Comparison of ENCODE assay signal across 8 mouse cellular contexts in genomic region chr5:125245534-125246151, GRCm38 (mm10).
DNase-seq lines count a peak whose midpoint lies in the region; ATAC-seq and TF ChIP-seq lines count a peak whose summit lies in the region.

No protein-coding gene starts in this region.

- TF ChIP-seq CTCF in testis, adult 2 months (IDR thresholded peaks at IDR 0.05; ENCODE audit: control insufficient read depth, insufficient read depth, insufficient replicate concordance, low read depth, low read length): no peak
- TF ChIP-seq CTCF in heart, adult 2 months (IDR thresholded peaks at IDR 0.05): no peak
- TF ChIP-seq CTCF in kidney, adult 2 months (conservative IDR thresholded peaks at IDR 0.05; ENCODE audit: insufficient read depth, insufficient read length, low read depth, low read length): no peak
- TF ChIP-seq CTCF in liver, postnatal 0 days (IDR thresholded peaks at IDR 0.05; ENCODE audit: low read depth): no peak

- 8% methylated on average over 27 of the region's 27 CpGs for WGBS in heart, adult 2 months
- 14% methylated on average over 27 of the region's 27 CpGs for WGBS in kidney, adult 2 months
- WGBS in liver, postnatal 0 days (ENCODE audit: insufficient replicate concordance): 7% methylated on average over 26 of the region's 27 CpGs

- TF ChIP-seq EP300 in heart, adult 2 months (IDR thresholded peaks at IDR 0.05; ENCODE audit: insufficient read depth, low read depth, low read length): no peak
- no peak for TF ChIP-seq EP300 in liver, postnatal 0 days (IDR thresholded peaks at IDR 0.05; ENCODE audit: low read depth)

- intact Hi-C loops in heart, adult 2 months (cut with DNase I): no loop called here

- ATAC-seq in liver, postnatal 0 days: peak; percentile 3; the same call in 1 of the 2 replicates

- no peak for DNase-seq in testis, postnatal 10 days (ENCODE audit: low spot score)
- DNase-seq in embryo, embryonic 10.5 days (ENCODE audit: low spot score): peak; percentile 80
- DNase-seq in heart, adult 2 months: peak; percentile 64 to 68
- peak; percentile 75 for DNase-seq in kidney, adult 2 months
- no peak for DNase-seq in liver, postnatal 0 days
- peak; percentile 85 for DNase-seq in retina, postnatal 7 days (ENCODE audit: low read depth, low spot score)
- no peak for DNase-seq in testis, postnatal 14 days (ENCODE audit: low spot score)

- no peaks in the 10 kb centered on the region for H3K36me3 ChIP-seq in testis, adult 2 months (ENCODE audit: control insufficient read depth, insufficient read depth, low read length)
- H3K36me3 ChIP-seq in heart, adult 2 months (ENCODE audit: control insufficient read depth, insufficient read depth, low read length): no peaks in the 10 kb centered on the region
- no peaks in the 10 kb centered on the region for H3K36me3 ChIP-seq in kidney, adult 2 months (ENCODE audit: control insufficient read depth, insufficient read depth, low read length)
- no peaks in the 10 kb centered on the region for H3K36me3 ChIP-seq in liver, postnatal 0 days (replicated peaks; ENCODE audit: insufficient read depth, low read length)

- H3K4me2 ChIP-seq in liver, postnatal 0 days (ENCODE audit: low read depth, low read length): peak overlapping the region; percentile 38

- TF ChIP-seq POLR2A in testis, adult 2 months (IDR thresholded peaks at IDR 0.05; ENCODE audit: control insufficient read depth, low read depth, low read length): peak; percentile 43; the same call in 1 of the 2 replicates
- no peak for TF ChIP-seq POLR2A in heart, adult 2 months (IDR thresholded peaks at IDR 0.05; ENCODE audit: insufficient read depth, low read depth, low read length)
- TF ChIP-seq POLR2A in kidney, adult 2 months (IDR thresholded peaks at IDR 0.05; ENCODE audit: low read depth, low read length): no peak

- H3K9me3 ChIP-seq in liver, postnatal 0 days (ENCODE audit: low read length): no peaks in the 10 kb centered on the region

- H3K4me1 ChIP-seq in testis, adult 2 months (ENCODE audit: control insufficient read depth, insufficient read depth, low read length): peaks cover 4% of the 10 kb centered on the region
- H3K4me1 ChIP-seq in heart, adult 2 months (ENCODE audit: control insufficient read depth, insufficient read depth, low read length): peaks cover 2% of the 10 kb centered on the region
- H3K4me1 ChIP-seq in kidney, adult 2 months (ENCODE audit: control insufficient read depth, insufficient read depth, low read length): no peaks in the 10 kb centered on the region
- peaks cover 3% of the 10 kb centered on the region for H3K4me1 ChIP-seq in liver, postnatal 0 days (ENCODE audit: insufficient read depth)

- H3K27me3 ChIP-seq in testis, adult 2 months (ENCODE audit: control insufficient read depth, insufficient read depth, low read length): no peaks in the 10 kb centered on the region
- H3K27me3 ChIP-seq in heart, adult 2 months (ENCODE audit: control insufficient read depth, insufficient read depth, low read length): no peaks in the 10 kb centered on the region
- no peaks in the 10 kb centered on the region for H3K27me3 ChIP-seq in kidney, adult 2 months (replicated peaks; ENCODE audit: control insufficient read depth, insufficient read depth, low read length)
- peaks cover 7% of the 10 kb centered on the region; the same call in 1 of the 2 replicates for H3K27me3 ChIP-seq in liver, postnatal 0 days (ENCODE audit: insufficient read depth, low read length)

- no peaks in the 10 kb centered on the region for H3K79me2 ChIP-seq in heart, adult 2 months (replicated peaks; ENCODE audit: control insufficient read depth, insufficient read depth, low read length)

- peak overlapping the region; percentile 84 for H3K4me3 ChIP-seq in testis, adult 2 months (ENCODE audit: control insufficient read depth, low read depth, low read length)
- peak overlapping the region; percentile 23; the same call in 1 of the 2 replicates for H3K4me3 ChIP-seq in heart, adult 2 months
- H3K4me3 ChIP-seq in kidney, adult 2 months (ENCODE audit: insufficient read depth, low read depth, low read length): no peak overlapping the region
- H3K4me3 ChIP-seq in liver, postnatal 0 days (ENCODE audit: low read depth, low read length): no peak overlapping the region

- peak overlapping the region; percentile 50; the same call in 1 of the 2 replicates for H3K27ac ChIP-seq in testis, adult 2 months (ENCODE audit: control insufficient read depth, insufficient read depth, low read depth, low read length)
- no peak overlapping the region for H3K27ac ChIP-seq in heart, adult 2 months
- no peak overlapping the region for H3K27ac ChIP-seq in kidney, adult 2 months (ENCODE audit: insufficient read depth, low read depth, low read length)
- no peak overlapping the region for H3K27ac ChIP-seq in liver, postnatal 0 days (ENCODE audit: low read depth)

- peak overlapping the region; percentile 0; the same call in 1 of the 2 replicates for H3K9ac ChIP-seq in heart, adult 2 months (ENCODE audit: low read depth, low read length)
- H3K9ac ChIP-seq in liver, postnatal 0 days (replicated peaks): no peak overlapping the region

Comparison
In these comparisons a context has a peak if more than half of its experiments do, and no peak if none do; other contexts are left out.
1. H3K4me3 ChIP-seq: peak in testis, adult 2 months (single experiment) and heart, adult 2 months (single experiment); none in kidney, adult 2 months (single experiment) and liver, postnatal 0 days (single experiment).
2. DNase-seq: peak in embryo, embryonic 10.5 days (single experiment), heart, adult 2 months (2 of 2), kidney, adult 2 months (single experiment) and retina, postnatal 7 days (single experiment); none in testis, postnatal 10 days (single experiment), liver, postnatal 0 days (single experiment) and testis, postnatal 14 days (single experiment).